Mouse (Mus musculus) heart, postnatal 0 days (tissue): ENCODE results near the gene Pafah1b3.

Experiments
- CTCF ChIP-seq: IDR thresholded peaks from 2 replicates; pipeline ENCODE4 v1.5.1; 2016; ENCODE audit warnings: antibody characterized with exemption, control low read depth, low read depth
- EP300 ChIP-seq: IDR thresholded peaks from 2 replicates; pipeline ENCODE4 v1.6.1; 2016; ENCODE audit warnings: antibody characterized with exemption, low read depth

DNA sequence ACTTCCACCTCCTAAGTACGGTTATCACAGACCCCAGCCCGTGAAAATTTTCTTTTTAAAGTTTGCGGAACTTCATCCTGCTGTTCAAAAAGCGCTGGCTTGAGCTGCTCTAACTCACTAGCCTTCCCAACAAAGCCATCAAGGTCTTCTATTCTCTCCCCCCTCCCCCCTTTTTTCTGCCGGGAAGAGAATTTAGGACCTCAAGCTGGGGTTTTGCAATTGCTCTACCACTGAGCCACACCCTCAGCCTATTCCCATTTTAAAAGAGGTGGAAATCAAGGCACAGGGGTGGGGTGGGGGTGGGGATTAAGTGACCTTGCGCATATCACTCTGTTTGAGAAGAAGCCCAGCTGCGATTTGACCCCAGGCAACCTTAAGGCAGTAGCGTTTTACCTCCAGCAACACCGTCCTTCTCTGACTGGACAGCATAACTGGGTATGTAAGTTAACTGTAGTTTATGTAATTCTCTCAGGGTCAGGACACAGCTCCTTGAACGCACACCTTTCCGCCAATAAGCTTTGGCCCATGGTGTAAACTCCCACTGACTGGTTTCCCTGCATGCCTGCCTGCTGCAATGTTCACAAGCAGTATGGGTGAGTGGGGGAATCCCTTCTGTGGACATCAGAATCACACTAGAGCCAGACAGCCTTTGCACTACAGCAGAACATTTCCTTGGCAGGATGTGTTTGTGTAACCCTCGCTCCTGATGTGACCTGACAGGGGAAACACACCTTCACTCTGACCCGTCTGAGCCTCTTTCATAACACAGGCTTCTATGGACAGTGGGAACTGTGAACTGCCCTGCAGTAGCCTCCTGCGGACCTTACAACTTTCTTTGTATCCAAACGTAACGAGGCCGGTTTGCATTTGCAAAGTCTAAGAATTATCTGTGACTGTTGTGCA, 33.6 kb downstream of the Pafah1b3 start:
- TF ChIP-seq CTCF = no peak
- no peak for TF ChIP-seq EP300
